Mouse (Mus musculus): ENCODE results near the gene Slc47a1. TPM values are rescaled to one million over a fixed set of nuclear protein-coding genes. Genes with fewer than 3 reads are reported as not detected.

Gene Slc47a1
- total RNA-seq, 1 experiment from 2014 or later, result not detected

- no peak for ATAC-seq (replicated peaks in 1 of 2; ENCODE audit: insufficient read depth in 1 of 2, low FRiP score in 2 of 2, low TSS enrichment in 1 of 2, low read depth in 1 of 2, poor library complexity in 2 of 2, severe bottlenecking in 2 of 2)
Observed at GRCm38 (mm10) chr11:61388012-61388411, 9.9 kb upstream of the Slc47a1 start.

DNA sequence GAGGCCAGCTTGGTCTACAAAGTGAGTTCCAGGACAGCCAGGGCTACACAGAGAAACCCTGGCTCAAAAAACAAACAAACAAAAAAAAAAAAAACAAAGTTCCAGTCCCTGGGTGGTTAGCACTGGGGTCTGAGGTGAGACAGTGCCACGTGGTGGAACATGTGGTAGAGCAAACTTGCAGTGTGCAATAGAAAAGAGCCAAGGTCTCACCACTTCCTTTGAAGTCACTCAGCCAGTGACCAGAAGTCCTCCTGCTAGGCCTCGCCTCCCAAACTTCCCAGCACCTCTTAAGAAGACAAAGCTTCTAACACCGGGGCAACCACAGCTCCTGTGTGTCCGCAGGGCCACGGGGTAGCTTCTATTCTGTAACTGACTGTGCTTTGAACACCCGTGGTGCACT, 9.1 kb upstream of the Slc47a1 start:
- ATAC-seq (replicated peaks in 1 of 2; ENCODE audit: insufficient read depth in 1 of 2, low FRiP score in 2 of 2, low TSS enrichment in 1 of 2, low read depth in 1 of 2, poor library complexity in 2 of 2, severe bottlenecking in 2 of 2), result 0 out of 4 replicates have a peak, but pooled peaks of 1 of the 2 experiments have one; percentile 14

DNA sequence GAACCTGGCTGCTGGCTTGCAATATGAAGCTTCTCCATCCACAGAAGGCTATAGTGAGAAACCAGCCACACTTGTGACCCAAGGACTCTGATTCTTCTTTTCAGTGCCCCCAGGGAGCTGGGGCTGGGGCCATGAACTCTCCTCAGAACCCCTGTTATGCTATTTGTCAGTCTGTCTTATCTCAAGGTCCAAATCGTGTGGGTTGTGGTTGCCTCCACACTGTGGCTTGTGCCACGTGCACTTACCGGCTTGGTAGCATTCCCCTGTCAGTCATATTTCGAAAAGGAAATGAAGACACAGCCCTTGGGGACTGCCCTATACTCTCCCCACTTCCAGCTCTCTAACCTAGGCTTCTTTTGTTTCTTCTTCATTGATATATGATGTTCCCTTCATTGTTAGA, 7.6 kb upstream of the Slc47a1 start:
- ATAC-seq (replicated peaks in 1 of 2; ENCODE audit: insufficient read depth in 1 of 2, low FRiP score in 2 of 2, low TSS enrichment in 1 of 2, low read depth in 1 of 2, poor library complexity in 2 of 2, severe bottlenecking in 2 of 2), result no peak

DNA sequence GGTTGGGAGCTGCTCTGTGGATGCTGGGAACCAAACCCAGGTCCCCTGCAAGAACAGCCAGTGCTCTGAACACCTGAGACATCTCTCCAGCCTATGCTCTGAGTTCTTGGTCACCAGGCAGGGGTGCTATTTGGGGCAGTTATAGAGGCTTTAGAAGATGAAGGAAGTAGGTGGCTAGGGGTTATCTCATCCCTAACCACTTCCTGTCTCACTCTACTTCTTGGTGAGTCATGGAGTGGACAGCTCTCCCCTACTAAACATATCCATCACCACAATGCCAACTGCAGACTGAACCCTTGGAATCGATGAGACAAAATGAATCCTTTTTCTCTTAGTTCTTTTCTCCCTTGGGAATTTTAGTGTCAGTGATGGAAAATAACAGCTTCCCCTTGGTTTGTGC, 3.1 kb upstream of the Slc47a1 start:
- no peak for ATAC-seq (replicated peaks in 1 of 2; ENCODE audit: insufficient read depth in 1 of 2, low FRiP score in 2 of 2, low TSS enrichment in 1 of 2, low read depth in 1 of 2, poor library complexity in 2 of 2, severe bottlenecking in 2 of 2)

- no peak for ATAC-seq (replicated peaks in 1 of 2; ENCODE audit: insufficient read depth in 1 of 2, low FRiP score in 2 of 2, low TSS enrichment in 1 of 2, low read depth in 1 of 2, poor library complexity in 2 of 2, severe bottlenecking in 2 of 2)
Observed at GRCm38 (mm10) chr11:61378651-61379050, 506 bp upstream of the Slc47a1 start.

GRCm38 (mm10) chr11:61368668-61369067, 9.5 kb downstream of the Slc47a1 start:
- ATAC-seq (replicated peaks in 1 of 2; ENCODE audit: insufficient read depth in 1 of 2, low FRiP score in 2 of 2, low TSS enrichment in 1 of 2, low read depth in 1 of 2, poor library complexity in 2 of 2, severe bottlenecking in 2 of 2), result no peak

DNA sequence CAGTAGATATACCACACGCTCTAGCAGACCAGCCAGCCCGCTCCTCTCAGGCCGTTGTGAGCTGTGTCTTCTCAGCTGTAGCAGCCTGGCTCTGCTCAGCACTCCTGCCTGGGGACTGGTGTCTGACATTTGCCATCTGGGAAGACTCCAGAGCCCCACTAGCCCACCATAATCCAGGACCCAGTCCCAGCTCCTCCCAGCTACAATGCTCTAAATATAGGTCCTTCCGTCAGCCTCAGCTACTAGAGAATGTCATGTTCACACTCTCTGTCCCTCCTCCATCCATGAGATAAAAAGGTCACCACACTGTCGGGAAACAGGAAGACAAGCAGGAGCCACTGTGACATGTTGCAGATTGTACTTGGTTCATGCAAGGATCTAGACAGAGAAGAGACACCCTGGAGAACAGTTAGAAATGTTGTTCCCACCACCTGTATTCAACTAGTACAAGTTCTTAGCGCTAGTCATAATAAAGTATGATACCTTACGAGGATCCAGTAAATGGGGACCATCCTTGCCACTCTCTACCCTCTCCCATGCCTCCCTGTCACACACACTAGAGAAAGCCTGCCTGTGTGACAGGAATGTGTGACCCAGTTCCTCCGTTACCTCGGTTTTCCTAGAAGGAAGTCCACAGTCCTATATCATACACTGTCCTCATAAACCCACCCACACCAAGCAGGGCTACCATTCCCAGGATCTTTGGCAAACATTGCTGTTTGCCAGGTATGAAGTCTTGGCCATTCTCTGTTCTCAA, 11.4 kb downstream of the Slc47a1 start:
- no peak for ATAC-seq (replicated peaks in 1 of 2; ENCODE audit: insufficient read depth in 1 of 2, low FRiP score in 2 of 2, low TSS enrichment in 1 of 2, low read depth in 1 of 2, poor library complexity in 2 of 2, severe bottlenecking in 2 of 2)

DNA sequence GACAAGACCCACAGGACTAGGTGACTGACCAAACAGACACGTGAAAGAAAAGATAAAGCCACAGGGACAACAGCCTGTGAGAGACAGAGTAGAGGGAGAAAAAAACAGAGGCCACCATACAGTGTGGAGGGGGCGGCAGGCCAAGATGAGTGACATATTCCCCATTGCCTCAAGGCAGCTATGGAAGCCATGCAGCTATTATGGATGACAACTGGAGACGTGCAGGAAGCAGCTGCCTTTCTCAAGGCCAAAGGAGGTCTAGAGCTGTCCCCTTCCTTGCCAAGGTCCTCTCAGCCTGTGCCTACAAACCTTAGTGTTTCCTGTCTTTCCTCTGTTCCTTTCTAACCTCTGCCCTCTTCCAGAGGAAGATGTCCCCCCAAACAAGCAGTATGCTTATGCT, 12.2 kb downstream of the Slc47a1 start:
- no peak for ATAC-seq (replicated peaks in 1 of 2; ENCODE audit: insufficient read depth in 1 of 2, low FRiP score in 2 of 2, low TSS enrichment in 1 of 2, low read depth in 1 of 2, poor library complexity in 2 of 2, severe bottlenecking in 2 of 2)

DNA sequence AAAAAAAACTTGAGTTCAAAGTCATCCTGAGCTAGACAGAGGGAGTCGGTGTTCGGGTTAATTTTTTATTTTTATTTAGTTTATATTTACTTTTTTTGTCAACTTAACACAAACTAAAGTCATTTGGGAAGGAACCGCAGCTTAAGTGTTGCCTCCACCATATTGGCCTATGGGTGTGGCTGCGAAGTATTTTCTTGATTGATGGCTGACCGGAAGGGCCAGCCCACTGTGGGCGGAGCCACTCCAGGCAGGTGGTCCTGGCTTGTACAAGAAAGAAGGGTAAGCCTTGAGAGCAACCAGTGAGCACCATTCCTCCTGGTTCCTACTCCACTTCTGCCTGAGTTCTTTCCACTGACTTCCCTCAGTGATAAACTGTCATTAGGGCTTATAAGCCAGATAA, 14.0 kb downstream of the Slc47a1 start:
- no peak for ATAC-seq (replicated peaks in 1 of 2; ENCODE audit: insufficient read depth in 1 of 2, low FRiP score in 2 of 2, low TSS enrichment in 1 of 2, low read depth in 1 of 2, poor library complexity in 2 of 2, severe bottlenecking in 2 of 2)

DNA sequence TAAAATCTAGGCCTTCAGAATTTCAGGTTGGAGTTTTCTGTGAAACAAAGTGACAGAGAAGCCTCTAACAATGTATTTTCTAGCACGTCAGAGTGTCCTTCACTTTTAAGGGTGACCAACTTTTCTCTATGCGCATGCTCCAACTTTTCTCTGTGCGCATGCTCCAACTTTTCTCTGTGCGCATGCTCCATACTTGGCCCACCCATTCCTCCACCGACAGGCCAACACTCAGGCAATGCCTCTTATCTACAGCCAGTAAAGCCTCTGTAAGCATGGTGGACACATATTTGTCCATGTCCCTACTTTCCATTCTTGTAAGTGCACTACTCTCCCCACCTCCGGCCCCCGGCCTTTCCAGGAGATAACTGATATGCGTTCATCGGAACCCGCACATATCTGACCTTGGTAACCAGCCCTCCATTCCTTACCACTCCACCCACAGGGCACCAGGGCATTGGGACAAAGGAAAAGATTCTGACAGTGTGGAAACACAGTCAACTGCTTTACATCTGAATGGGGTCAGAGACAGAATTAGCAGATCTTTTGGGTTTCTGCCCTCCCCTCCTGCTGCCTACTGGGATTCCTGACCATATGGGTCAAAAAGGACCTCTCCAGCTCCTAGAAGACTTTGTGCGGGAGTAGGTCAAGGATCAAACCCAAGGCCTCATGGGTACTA, 16.5 kb downstream of the Slc47a1 start:
- ATAC-seq (replicated peaks in 1 of 2; ENCODE audit: insufficient read depth in 1 of 2, low FRiP score in 2 of 2, low TSS enrichment in 1 of 2, low read depth in 1 of 2, poor library complexity in 2 of 2, severe bottlenecking in 2 of 2), result no peak

- no peak for ATAC-seq (replicated peaks in 1 of 2; ENCODE audit: insufficient read depth in 1 of 2, low FRiP score in 2 of 2, low TSS enrichment in 1 of 2, low read depth in 1 of 2, poor library complexity in 2 of 2, severe bottlenecking in 2 of 2)
Observed at GRCm38 (mm10) chr11:61356600-61356999, 21.5 kb downstream of the Slc47a1 start.

- no peak for ATAC-seq (replicated peaks in 1 of 2; ENCODE audit: insufficient read depth in 1 of 2, low FRiP score in 2 of 2, low TSS enrichment in 1 of 2, low read depth in 1 of 2, poor library complexity in 2 of 2, severe bottlenecking in 2 of 2)
Observed at GRCm38 (mm10) chr11:61356111-61356510, 22.0 kb downstream of the Slc47a1 start.

DNA sequence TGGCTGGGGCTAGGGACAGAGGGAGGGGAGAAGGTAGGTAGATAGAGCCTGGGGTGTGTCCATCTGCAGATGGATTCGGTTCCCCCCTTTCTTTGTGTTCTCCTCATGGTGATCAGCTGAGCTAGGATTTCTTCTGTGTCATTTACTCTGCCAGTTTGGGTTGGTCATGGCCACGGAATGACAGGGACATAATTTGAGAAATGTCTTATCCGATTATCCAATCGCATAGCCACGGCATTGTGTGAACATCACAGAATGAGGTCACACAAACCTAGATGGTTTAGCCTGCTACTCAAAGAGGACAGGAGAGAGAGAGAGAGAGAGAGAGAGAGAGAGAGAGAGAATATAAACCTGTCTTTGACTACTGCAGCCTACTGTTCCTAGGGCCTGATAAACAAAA, 22.8 kb downstream of the Slc47a1 start:
- no peak for ATAC-seq (replicated peaks in 1 of 2; ENCODE audit: insufficient read depth in 1 of 2, low FRiP score in 2 of 2, low TSS enrichment in 1 of 2, low read depth in 1 of 2, poor library complexity in 2 of 2, severe bottlenecking in 2 of 2)

DNA sequence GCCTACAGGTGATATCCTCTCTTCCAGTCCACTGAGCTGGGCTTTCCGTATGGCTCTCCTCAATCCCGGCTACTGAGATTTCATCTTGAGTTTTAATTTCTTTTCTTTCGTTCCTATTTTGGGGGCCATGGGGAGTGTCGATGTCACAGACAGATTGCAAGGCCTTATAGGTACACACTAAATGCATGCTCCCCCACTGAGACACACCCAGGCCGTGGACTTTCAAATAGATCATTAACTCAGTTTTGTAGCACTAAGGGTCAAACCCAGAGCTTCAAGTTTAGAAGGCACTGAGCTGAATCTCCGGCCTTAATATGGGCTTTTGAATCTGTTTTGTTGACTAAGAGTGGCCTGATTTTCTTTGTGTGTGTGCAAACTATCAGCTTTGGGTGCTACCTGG, 23.8 kb downstream of the Slc47a1 start:
- no peak for ATAC-seq (replicated peaks in 1 of 2; ENCODE audit: insufficient read depth in 1 of 2, low FRiP score in 2 of 2, low TSS enrichment in 1 of 2, low read depth in 1 of 2, poor library complexity in 2 of 2, severe bottlenecking in 2 of 2)

DNA sequence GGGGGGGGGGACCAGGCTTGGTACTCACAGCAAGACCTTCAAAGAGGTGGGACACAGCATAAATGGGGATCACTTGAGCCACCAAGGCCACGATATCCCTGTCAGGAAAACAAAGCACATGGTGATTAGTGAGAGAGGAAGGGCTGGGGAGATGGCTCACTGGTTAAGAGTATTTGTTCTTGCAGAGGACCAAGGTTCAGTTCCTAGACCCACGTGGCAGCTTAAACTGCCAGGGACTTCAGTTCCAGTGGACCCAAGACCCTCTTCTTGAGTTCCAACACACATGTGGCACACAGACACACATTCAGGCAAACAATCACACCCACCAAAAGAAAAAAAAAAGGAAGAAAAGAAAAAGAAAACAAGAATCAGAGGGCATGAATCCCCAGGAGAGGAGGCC, 25.1 kb downstream of the Slc47a1 start:
- no peak for ATAC-seq (replicated peaks in 1 of 2; ENCODE audit: insufficient read depth in 1 of 2, low FRiP score in 2 of 2, low TSS enrichment in 1 of 2, low read depth in 1 of 2, poor library complexity in 2 of 2, severe bottlenecking in 2 of 2)

GRCm38 (mm10) chr11:61352138-61352651, 25.9 kb downstream of the Slc47a1 start:
- ATAC-seq (replicated peaks in 1 of 2; ENCODE audit: insufficient read depth in 1 of 2, low FRiP score in 2 of 2, low TSS enrichment in 1 of 2, low read depth in 1 of 2, poor library complexity in 2 of 2, severe bottlenecking in 2 of 2), result no peak

- peak; percentile 62 to 73 for ATAC-seq (replicated peaks in 1 of 2; ENCODE audit: insufficient read depth in 1 of 2, low FRiP score in 2 of 2, low TSS enrichment in 1 of 2, low read depth in 1 of 2, poor library complexity in 2 of 2, severe bottlenecking in 2 of 2)
Observed at GRCm38 (mm10) chr11:61349337-61349736, 28.8 kb downstream of the Slc47a1 start.

- ATAC-seq (replicated peaks in 1 of 2; ENCODE audit: insufficient read depth in 1 of 2, low FRiP score in 2 of 2, low TSS enrichment in 1 of 2, low read depth in 1 of 2, poor library complexity in 2 of 2, severe bottlenecking in 2 of 2), result no peak
Observed at GRCm38 (mm10) chr11:61346133-61346532, 32.0 kb downstream of the Slc47a1 start.
